Mouse (Mus musculus) forebrain, postnatal 0 days (tissue): ENCODE measurements at regions not wholly inside any gene's neighbourhood (a gene's known extent, or its start where the extent isn't known, plus 50 kb on each side); places are given as distances from the start of the nearest gene placed in this dataset.

Source experiments
- ATAC-seq: fragments of 200-750 bp; cut with Nextera tagmentation; 2 replicates; pipeline ENCODE4 v1.8.0; 2017; ENCODE audit warnings: mild to moderate bottlenecking, moderate library complexity
- DNase-seq: peaks from one replicate; pipeline ENCODE4 v3.0.0-alpha.2; 2015
- H3K27ac ChIP-seq: fragments of 300-500 bp; sonication (generic); 2 replicates; pipeline ENCODE4 v1.5.1; 2014; ENCODE audit warnings: low read depth, mild to moderate bottlenecking, antibody characterized with exemption, low read length, moderate library complexity, mixed read lengths
- H3K27me3 ChIP-seq: fragments of 300-500 bp; sonication (generic); 2 replicates; pipeline ENCODE4 v1.6.1; 2014; ENCODE audit warnings: mild to moderate bottlenecking, low read length, mixed read lengths; ENCODE audit not compliant: insufficient read depth
- H3K36me3 ChIP-seq: fragments of 300-500 bp; sonication (generic); 2 replicates; pipeline ENCODE4 v1.6.1; 2014; ENCODE audit warnings: mild to moderate bottlenecking, moderate library complexity; ENCODE audit not compliant: insufficient read depth
- H3K4me1 ChIP-seq: fragments of 300-500 bp; sonication (generic); 2 replicates; pipeline ENCODE4 v1.6.1; 2014; ENCODE audit warnings: antibody characterized with exemption; ENCODE audit not compliant: insufficient read depth
- H3K4me2 ChIP-seq: fragments of 300-500 bp; sonication (generic); 2 replicates; pipeline ENCODE4 v1.6.1; 2014; ENCODE audit warnings: low read depth, mild to moderate bottlenecking, moderate library complexity
- H3K4me3 ChIP-seq: fragments of 300-500 bp; sonication (generic); 2 replicates; pipeline ENCODE4 v1.5.1; 2014; ENCODE audit warnings: low read depth, low read length, mixed read lengths
- H3K9ac ChIP-seq: fragments of 300-500 bp; sonication (generic); 2 replicates; pipeline ENCODE4 v1.6.1; 2014; ENCODE audit warnings: mild to moderate bottlenecking
- H3K9me3 ChIP-seq: fragments of 300-500 bp; sonication (generic); 2 replicates; pipeline ENCODE4 v1.6.1; 2016; ENCODE audit warnings: low read length
- CTCF ChIP-seq: sonication (generic); IDR thresholded peaks from 2 replicates; pipeline ENCODE4 v1.5.1; 2016; ENCODE audit warnings: antibody characterized with exemption, control low read depth, low read depth
- WGBS: fragments of 180-500 bp; shearing (Covaris S2); extraction: QIAGEN DNeasy Blood & Tissue Kit; methylation state at CpG from one replicate; pipeline ENCODE4 v1.1.7; 2014; 5-methylcytosine and 5-hydroxymethylcytosine counted together

DNA sequence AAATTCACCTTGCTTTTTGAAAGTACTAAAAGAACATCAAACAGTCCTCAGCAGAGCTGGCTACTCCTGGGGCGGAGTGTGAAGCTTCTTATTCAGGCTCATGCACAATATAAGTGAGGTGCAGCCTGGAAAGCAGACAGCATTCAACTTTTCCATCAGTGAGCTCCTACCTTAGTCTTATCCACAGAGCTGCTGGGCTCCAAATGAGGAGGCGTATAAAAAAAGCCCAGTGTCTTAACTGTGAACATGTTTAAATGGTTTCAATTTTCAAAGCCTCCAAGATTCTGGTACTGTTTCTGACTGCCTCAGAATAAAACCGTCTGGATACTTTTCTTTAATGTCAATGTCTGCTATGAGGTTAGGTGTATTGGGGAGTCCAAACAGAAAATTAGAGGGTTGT, 310.5 kb downstream of the Icos start:
- no peaks in the 10 kb centered on the region for H3K9me3 ChIP-seq
- no peak for DNase-seq

DNA sequence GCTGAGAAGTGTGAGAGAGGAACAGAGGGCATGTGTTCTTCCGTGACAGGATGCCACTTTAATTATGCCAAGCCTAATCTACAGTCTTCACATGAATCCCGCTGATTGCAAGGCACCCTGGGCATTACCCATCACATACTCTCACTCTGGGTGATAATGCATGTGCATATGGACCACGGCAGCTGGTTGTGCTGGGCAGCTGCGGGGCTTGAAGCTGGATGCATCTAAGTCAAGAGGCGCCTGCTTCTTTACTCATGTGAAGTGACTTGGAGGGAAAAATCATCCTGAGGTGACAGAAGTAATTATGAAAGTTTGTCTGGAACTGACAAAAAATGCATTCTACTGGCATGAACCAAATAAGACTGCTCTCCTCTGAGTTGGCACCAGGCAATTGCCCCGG, 311.2 kb downstream of the Icos start:
- no peaks in the 10 kb centered on the region for H3K36me3 ChIP-seq
- ATAC-seq = no peak

More for the DNA sequence above, 310.5 kb downstream of the Icos start:
- Histone ChIP-seq H3K4me3 (no peak overlapping the region), H3K4me2 (no peak overlapping the region), H3K27ac (no peak overlapping the region), H3K36me3 (no peaks in the 10 kb centered on the region), H3K4me1 (no peaks in the 10 kb centered on the region), H3K9ac (no peak overlapping the region), H3K27me3 (no peaks in the 10 kb centered on the region)
- WGBS = 84% methylated on average over 3 of the region's 3 CpGs
- TF ChIP-seq CTCF = no peak
- no peak for ATAC-seq

GRCm38 (mm10) chr1:61289552-61289951, 311.8 kb downstream of the Icos start:
- Histone ChIP-seq H3K4me1 (no peaks in the 10 kb centered on the region), H3K4me3 (no peak overlapping the region), H3K9ac (no peak overlapping the region), H3K9me3 (no peaks in the 10 kb centered on the region), H3K27me3 (no peaks in the 10 kb centered on the region), H3K27ac (no peak overlapping the region), H3K4me2 (no peak overlapping the region), H3K36me3 (no peaks in the 10 kb centered on the region)
- TF ChIP-seq CTCF = no peak
- 19% methylated on average over 4 of the region's 4 CpGs for WGBS
- DNase-seq (no peak), ATAC-seq (no peak)

More for the DNA sequence above, 311.2 kb downstream of the Icos start:
- TF ChIP-seq CTCF = no peak
- no peak for DNase-seq
- 84% methylated on average over 6 of the region's 6 CpGs for WGBS
- Histone ChIP-seq H3K27ac (no peak overlapping the region), H3K9ac (no peak overlapping the region), H3K27me3 (no peaks in the 10 kb centered on the region), H3K4me1 (no peaks in the 10 kb centered on the region), H3K4me2 (no peak overlapping the region), H3K9me3 (no peaks in the 10 kb centered on the region), H3K4me3 (no peak overlapping the region)

DNA sequence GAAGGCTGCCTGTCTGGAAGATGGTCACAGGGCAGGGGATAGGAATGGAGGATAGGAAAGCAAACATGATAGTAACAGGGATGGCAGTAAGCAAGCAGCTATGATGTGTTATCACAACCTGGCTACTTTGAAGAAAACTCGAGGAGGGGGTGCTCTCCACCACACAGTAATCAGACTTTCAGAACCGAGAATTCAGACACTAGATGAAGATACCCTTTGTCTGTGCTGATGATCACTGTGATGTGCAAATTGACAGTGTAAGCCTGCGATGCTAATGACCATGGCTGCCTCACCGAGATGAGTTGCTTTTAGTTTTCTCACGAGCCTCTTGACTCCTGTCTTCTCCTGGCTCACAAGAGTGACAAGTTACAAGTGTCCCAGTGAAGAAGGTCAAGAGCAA, 315.4 kb downstream of the Icos start:
- ATAC-seq = no peak

DNA sequence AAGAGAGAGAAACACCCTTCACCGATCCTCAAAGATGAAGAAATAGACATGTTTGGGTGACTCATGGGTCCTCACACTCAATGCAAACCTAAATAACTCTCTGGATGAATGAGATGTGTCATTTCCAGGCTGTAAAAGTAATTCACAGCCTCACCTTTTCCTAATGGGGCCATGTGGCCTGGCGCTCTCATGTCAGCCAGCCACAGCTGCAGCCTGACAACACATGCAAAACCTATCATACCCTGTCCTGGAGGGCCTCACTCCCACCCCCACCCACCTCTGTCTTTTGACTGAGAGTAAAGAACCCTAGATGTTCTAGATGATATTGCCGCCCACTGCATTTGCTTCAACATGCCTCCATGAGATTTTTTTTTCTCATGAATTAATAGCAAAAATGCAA, 317.5 kb downstream of the Icos start:
- Histone ChIP-seq H3K4me3 (no peak overlapping the region), H3K27ac (no peak overlapping the region), H3K9me3 (no peaks in the 10 kb centered on the region), H3K36me3 (no peaks in the 10 kb centered on the region), H3K4me1 (no peaks in the 10 kb centered on the region), H3K4me2 (no peak overlapping the region), H3K27me3 (no peaks in the 10 kb centered on the region; the same call in 1 of the 2 replicates), H3K9ac (no peak overlapping the region)
- WGBS = 96% methylated on average over 3 of the region's 3 CpGs
- no peak for TF ChIP-seq CTCF
- DNase-seq = no peak
- no peak for ATAC-seq

More for the DNA sequence above, 315.4 kb downstream of the Icos start:
- no peak for DNase-seq
- no peak overlapping the region for H3K27ac ChIP-seq
- no peaks in the 10 kb centered on the region for H3K36me3 ChIP-seq
- WGBS = 77% methylated on average over 5 of the region's 5 CpGs
- H3K4me1 ChIP-seq = no peaks in the 10 kb centered on the region
- no peaks in the 10 kb centered on the region; the same call in 1 of the 2 replicates for H3K27me3 ChIP-seq
- no peak for TF ChIP-seq CTCF
- no peak overlapping the region for H3K4me3 ChIP-seq
- no peak overlapping the region for H3K4me2 ChIP-seq
- no peaks in the 10 kb centered on the region for H3K9me3 ChIP-seq
- no peak overlapping the region for H3K9ac ChIP-seq

DNA sequence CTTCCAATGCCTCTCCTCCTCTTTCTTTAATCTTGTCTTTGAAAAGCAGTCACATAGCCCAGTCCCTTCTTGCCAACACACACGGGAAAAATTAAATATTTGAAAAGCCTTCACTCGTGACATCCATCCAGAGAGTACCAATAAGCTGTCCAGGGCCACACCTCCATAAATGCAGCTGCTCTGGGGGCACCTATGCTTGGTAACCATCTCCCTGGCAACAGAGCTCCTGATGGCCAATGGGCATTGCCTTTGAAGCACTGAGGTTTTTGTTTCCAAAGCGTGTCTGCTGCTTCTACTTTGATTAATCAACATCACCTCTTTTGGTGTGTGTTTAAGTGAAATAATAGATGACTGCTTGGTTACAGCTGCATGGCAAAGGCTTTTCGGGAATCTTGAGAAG, 319.1 kb downstream of the Icos start:
- Histone ChIP-seq H3K9me3 (no peaks in the 10 kb centered on the region), H3K4me3 (no peak overlapping the region), H3K27me3 (no peaks in the 10 kb centered on the region; the same call in 1 of the 2 replicates), H3K27ac (no peak overlapping the region), H3K36me3 (no peaks in the 10 kb centered on the region), H3K9ac (no peak overlapping the region), H3K4me2 (no peak overlapping the region), H3K4me1 (0 out of 2 replicates have a peak, but pooled peaks cover 3% of the 10 kb centered on the region)
- DNase-seq (peak; percentile 29), ATAC-seq (peak; percentile 52; the same call in 1 of the 2 replicates)
- 26% methylated on average over 4 of the region's 4 CpGs for WGBS
- no peak for TF ChIP-seq CTCF

DNA sequence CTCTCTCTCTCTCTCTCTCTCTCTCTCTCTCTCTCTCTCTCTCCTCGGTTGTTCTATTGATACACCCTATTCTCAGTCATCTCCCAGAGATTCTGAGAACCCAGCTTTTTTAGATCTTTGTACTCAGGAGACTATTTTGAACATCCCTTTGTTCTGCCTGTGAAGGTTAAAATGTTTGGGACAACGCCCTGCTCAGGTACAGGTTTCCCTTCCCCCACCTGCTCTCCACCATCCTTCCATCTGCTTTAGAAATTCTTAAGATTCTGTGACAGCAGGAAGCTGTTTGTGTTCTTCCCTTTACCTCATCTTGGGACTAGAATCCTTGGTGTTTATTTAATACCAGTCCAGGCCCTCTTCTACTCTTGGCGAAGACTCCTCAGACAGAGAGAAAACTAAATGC, 319.6 kb downstream of the Icos start:
- TF ChIP-seq CTCF = no peak
- ATAC-seq (no peak), DNase-seq (no peak)
- H3K9ac ChIP-seq = no peak overlapping the region
- H3K4me1 ChIP-seq = 0 out of 2 replicates have a peak, but pooled peaks cover 3% of the 10 kb centered on the region
- 65% methylated on average over 3 of the region's 3 CpGs for WGBS
- H3K36me3 ChIP-seq = no peaks in the 10 kb centered on the region
- H3K4me3 ChIP-seq = no peak overlapping the region
- H3K4me2 ChIP-seq = no peak overlapping the region
- no peak overlapping the region for H3K27ac ChIP-seq
- no peaks in the 10 kb centered on the region for H3K9me3 ChIP-seq
- H3K27me3 ChIP-seq = no peaks in the 10 kb centered on the region; the same call in 1 of the 2 replicates
